Mouse (Mus musculus) ZHBTc4 (cell line): ENCODE data around the gene Kifap3.

Experiments used
- DNase-seq: peaks from one replicate; pipeline ENCODE4 v3.0.0-alpha.2; 2011; ENCODE audit warnings: low read depth, low spot score

Kifap3 gene

DNA sequence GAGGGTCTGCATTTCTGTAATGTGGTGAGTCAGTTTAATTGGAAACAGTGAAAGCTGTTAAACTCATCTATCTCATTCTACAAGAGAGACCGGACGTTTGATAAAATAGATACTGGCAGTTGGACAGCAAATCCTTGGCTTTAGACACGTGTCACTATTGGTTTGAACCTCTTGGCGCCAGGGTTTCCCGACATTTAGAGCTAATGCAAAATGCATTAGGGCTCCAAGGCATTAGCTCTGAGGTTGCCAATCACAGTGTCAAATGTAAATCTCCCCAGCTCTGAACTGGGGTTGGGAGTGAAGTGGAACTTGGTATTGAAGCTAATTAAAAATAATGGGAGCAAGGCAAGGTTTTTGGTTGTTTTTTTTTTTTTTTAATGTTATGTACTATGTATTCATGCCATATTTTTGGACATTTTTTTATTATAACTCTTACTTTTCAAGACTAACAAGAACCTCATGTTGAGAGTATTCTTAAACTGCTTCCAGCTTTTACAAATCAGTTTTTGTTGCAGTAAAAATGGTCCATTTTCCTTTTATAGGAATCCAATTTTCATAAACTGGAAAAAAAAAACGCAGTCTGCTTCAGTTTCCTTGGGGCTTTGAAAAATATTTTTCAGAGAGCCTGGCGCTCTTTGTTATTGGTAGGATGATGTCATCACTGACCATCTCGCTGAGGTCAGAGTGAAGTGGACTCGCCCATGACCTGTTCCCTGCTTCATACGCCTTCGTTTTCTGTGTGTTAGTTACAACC, 114.6 kb downstream of the Kifap3 start:
- no peak for DNase-seq

DNA sequence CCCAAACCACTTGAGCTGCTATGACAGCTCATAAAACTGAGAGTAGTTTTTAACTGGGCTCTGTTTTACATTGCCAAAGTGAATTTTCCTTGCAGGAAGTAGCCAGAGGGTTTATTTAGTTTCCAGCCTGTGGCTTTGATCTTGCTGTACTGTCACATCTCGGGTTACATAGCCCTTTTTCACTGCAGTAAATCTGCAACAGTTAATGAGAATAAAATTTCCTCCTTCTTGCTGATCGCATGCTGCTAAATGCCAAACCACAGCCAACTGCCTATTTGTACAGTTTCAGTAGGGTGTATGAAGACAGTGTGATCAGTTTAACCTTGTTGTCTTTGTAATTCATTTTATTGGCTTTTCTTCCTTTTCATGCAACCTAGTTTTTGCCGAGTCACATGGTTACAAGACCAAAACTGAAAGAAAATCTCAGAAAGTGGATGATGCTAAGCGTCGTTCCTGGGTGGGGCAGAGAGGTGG, 118.9 kb downstream of the Kifap3 start:
- no peak for DNase-seq

DNA sequence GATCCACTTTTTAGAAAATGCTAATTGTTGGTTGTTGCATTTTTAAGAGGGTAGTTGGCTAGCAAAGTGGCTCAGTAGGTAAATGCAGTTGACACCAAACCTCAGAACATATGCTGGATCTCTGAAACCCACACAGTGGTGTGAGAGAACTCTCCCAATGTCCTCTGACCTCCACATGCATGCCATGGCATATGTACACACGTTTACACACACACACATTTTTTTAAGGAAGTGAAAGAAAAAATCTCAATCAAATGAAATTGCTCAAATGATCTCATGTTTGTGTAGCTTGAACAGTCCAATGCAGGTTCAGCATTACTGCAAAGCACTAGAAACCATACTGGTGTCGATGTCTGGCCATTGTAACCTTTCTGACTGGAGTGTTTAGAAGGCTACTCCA, 120.2 kb downstream of the Kifap3 start:
- DNase-seq, result no peak

DNA sequence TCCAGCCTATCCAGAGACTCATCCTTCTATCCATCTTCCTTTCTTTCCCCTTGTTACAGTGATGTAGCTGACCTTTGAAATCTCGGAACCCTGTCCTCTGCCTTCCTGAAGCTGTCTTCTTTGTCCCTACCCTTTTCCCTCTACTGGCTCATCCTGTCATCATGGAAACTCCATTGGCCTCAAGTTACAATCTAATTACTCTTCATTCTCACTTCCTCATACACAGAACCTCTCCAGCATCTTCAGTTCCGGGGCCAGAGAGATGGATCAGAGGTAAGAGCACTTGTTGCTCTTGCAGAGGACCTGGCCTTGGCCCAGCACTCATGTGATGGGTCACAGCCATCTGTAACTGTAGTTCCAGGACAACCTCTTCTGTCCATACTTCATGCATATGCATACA, 120.8 kb downstream of the Kifap3 start:
- no peak for DNase-seq

DNA sequence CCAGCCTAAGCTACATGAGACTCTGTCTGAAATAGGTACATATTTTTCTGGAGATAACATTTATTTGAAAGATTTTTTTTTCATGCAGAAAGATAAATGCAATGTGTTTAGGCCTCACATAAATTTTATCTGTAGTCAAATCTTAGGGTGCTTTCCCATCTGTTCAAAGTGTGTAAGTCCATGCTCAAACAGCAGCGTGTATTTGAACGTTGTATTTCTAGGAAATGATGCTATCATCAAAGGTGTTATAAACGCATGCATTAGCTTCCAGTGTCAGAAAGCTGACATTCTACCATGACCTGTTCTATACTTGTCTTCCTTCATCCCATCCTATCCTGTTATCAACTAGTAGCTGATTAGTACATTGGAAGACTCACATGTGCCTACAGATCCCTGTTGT, 124.0 kb downstream of the Kifap3 start:
- DNase-seq, result no peak

DNA sequence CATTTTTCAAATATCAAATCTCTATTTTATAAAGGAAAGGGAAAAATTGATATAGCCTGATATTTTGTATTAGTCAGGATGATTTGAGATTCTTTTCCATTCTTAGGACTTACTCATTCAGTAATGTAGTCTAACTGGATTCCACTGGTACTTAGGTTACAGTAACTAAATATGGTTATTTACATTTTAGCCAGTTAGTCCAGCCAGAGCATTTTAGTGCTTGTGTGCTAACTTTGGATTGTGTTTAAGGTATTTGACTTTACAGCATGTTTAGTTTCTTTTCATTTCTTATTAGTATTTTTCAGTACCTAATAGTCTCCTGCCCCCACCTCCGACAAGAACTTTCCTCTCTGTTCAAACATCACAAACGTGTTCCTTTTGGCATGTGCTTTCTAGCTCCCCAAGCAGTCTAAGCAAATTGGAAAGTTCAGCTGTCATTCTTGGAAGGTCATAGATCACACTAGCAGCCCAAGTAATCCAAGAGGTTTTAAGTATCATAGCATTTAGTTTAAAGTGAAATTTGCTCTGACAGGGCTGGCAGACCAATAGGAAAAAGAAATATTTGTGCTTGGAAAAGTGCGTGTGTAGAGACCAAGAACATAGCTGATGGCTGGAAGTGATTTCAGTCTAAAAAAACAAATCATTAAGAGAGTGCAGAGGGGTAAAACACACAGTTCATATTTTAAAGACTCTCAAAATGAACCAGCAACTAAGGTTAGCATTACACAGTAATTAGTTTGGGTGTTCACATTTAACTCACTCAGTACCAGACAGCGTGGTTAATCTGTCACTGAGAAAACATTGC, 127.8 kb downstream of the Kifap3 start:
- DNase-seq, result no peak

DNA sequence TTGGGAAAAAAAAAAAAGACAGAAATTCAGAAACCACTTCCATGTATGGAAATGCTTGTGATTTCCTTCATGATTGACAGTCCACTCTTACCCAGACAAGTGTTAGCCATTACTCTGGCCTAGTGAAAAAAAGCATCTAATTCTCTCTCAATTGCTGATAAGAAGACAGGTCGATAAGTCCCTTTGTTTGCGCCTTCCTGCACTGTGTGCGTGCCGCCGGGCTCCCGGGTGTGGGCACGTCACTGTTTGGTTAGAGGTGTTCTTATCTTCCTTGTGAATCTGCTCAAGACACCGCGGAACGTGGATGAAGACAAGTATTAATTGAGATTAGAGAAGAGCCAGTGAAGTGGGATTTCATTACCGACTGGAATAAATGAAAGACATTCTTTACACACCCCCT, 129.0 kb downstream of the Kifap3 start:
- DNase-seq, result no peak

DNA sequence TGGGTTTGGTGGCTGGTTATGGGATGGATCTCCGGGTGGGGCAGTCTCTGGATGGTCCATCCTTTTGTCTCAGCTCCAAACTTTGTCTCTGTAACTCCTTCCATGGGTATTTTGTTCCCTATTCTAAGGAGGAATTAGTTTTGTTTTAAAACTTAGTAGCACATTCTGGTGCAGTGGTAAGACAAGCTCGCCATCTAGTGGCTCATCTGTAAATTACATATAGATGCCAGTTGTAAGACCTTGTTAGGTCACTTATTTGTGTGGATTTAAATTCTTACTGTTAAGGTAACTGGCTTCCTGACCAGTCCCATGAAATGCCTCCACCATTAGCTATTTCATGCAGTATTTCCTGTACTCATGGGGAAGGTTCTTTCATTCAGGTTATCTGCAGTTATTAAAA, 131.0 kb downstream of the Kifap3 start:
- DNase-seq, result peak; percentile 70

DNA sequence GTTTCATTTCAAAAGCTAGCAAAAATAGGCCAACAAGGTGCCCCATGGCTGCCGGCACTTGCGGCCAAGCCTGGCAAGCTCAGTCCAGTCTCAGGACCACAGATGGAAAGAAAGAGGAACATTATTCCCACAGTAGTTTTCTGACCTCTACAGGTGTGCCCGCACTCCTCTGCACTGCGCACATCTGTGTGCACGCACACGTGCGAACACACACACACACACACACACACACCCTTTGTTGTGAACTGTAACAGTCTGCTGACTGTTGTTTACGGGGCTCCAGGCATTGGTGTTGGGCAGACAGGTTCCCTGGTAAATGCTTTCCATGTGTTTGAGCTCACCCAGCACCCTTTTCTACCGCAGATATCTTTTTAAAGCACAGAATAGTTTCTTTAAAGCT, 131.4 kb downstream of the Kifap3 start:
- no peak for DNase-seq

DNA sequence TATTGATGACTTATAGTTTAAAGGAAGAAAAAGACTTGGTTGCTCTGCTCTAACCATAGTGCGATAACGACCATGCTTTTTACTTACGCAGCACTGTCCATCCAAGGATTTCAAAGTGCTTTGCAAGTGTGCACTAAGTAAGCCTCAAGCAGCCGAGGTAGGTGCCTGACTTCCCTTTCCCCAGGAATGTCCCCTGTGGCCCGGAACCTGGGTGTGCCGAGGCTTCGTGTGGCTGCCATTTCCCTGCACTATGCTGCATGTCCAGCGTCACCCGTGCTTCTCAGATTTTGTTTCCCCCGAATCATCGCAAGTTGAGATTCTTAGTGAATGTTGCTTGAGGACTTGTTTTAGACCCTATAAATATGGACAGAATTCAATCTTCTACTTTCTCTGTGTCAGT, 132.6 kb downstream of the Kifap3 start:
- DNase-seq, result no peak

DNA sequence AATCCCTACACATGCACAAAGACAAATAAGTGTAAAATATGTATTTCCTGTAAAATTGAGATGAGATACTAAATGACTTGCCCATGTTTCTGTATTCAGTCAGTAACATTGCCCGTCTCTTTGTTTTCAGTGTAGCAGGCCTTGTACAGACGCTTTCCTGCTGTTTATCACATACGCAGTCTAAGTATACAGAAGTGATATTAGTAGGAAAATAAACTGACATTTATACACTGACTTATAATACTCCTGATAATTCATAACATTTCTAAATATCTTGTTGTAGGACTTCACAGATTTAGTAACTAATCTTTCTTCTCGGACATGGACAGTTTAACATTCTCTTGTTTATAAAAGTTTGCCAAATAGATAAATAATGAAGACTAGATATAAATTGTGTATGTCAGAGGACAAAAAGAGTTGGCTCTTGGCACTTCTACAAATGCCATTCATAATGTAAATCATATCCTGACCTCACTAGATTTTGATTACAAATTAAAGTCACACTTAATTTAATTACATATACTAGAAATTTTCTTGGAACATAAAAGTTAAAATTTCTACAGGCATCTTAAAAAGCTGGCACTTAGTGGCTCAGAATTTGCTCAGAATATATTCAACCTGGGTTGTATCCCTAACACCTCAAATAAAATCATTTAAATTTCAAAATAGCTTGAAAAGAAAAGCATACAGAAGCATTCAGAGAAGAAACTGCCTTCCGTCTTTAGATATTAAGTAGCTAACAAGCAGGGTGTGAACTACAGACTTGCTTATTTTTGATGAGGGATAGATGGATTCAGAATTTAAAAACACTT, 138.2 kb downstream of the Kifap3 start:
- no peak for DNase-seq

DNA sequence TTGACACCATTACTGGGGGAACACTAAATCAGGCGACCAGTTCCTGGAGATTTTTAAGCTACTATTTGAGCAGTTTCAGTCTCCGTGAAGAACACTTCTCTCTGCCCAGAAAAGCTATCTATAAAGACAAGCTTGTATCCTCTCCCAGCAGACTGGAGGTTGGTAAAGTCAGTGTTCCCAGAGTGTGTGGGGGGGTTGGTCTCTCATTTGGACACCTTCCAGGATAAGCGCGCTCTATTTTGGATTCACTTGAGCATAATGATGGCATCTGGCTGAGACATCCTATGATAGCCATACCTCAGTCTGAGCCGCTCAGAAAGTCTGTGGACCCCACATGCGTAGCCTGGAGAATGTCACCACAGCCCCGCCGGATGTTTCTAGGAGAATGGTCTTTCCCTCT, 144.7 kb downstream of the Kifap3 start:
- DNase-seq, result no peak

DNA sequence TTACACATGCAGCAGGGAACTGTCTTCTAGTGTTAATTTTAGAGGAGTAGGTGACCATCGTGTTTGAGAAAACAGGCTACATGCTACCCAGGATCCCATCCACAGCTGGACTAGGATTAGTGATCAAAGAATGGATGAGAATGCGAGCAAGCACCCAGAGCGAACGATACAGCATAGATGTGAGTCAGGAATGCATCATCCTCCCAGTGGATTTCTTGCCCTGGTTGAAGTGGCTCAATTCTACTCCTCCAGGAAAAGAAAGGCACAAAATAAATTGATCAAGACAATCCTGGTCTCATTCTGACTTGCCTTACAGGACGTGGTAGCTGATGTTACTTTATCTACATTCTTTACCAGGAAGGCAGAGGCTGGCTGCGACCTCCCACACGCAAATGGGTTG, 149.5 kb downstream of the Kifap3 start, which contains the start of gene Scyl3:
Scyl3 (plus strand) TSS at position 255 of the 400 bp plus-strand sequence.
- no peak for DNase-seq

DNA sequence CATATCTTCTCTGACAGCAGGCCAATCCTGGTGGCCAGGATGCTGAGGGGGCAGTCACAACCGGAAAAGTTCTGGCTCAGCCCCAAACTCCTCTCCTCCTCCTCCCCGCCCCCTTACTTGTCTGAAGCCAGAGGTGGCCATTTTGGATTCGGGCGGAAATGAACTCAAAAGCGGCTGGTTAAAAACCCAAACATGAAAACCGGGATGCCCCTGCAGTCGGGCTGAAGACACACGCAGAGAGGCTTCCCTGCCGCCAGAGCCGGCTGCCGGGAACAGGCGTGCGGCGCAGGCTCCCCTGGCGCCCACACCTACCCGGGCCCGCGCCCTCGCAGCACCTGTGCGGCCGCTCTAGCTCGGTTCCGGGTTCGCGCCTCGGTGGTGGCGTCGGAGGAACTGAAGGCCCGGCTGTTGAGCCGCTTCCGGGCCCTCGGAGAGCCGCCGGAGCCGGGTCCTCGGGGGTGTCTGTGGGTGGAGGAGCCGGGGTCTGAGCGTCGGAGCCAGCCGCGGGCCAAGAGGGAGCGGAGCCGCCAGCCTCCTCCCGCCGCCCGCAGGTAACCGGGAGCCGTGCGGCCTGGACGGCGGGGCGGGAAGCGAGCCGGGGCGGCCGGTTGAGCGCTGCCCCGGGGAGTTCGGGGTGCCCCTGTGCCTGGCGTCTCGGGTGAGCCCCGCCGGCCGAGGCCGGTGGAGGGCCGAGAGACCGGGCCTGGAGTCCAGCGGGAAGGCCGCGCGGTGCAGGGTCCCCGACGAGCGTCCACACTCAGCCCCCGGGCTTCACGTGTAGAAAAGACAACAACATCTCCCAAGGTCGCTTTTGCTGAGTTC, 150.5 kb downstream of the Kifap3 start:
- peak; percentile 93 for DNase-seq

DNA sequence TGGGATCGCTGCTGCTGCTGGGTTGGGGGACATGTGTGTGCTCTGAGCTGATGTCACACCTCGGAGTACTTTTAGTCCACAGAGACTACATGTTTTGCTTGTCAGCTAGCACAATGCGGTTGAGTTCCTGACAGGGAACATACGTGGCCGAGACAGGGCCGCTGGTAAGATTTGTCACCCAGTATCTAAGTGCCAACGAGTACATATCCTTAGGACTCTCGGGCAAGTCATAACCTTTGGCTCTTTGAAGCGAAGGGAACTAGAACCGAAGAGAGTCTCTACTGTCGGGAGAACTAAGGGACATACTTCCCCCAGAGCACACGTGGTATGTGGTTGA, 151.0 kb downstream of the Kifap3 start:
- peak; percentile 34 for DNase-seq

DNA sequence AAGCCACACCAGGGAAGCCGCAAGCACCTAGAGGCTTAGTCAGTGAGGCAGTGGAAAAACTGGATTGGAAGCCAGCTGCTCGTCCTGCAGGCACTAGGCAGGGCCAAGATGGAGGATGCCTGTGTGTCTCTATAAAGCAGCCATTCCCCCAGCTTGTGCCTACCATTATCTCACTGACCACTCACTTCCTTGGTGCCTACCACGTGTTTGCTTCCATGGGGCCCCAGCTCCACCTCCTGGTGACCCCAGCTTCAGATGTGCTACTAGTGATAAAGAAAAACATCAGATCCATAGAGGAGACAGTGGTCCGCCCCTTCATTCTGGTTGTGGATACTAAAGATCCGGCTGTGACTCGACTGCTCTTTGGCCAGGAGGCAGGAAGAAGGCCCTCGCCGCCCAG, 152.4 kb downstream of the Kifap3 start:
- no peak for DNase-seq

DNA sequence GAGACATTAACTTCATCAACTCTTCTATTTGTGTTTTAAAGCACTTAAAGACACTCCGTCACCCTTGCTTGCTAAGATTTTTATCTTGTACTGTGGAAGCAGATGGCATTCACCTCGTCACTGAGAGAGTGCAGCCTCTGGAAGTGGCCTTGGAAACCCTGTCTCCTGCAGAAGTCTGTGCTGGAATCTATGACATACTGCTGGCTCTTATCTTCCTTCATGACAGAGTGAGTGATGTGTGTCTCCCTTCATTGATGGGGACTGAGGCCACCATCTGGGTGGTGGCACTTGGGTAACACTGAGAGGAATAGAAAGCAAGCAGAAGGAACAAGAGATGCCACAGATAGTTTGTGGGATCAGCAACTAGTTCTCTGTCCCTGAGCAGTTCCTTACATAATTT, 155.2 kb downstream of the Kifap3 start:
- DNase-seq, result no peak

DNA sequence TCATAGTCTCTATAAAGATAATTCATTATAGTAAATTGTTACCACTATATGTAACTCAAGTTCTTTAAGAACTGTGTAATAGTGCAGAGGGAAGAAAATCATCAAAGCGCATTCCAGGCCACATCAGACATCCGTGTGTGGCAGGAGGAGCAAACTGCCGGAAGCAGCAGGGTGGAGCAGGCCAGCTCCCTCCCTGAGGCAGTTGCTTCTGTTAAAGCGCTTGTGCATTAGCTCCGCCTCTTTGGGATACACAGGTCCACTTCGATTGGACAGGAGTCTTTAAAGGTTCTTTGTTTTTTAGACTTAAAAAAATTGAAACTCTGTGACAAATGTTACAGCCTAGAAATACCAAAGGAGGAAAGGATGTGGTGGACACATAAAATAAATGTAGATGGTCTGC, 162.7 kb downstream of the Kifap3 start:
- DNase-seq, result peak; percentile 73

DNA sequence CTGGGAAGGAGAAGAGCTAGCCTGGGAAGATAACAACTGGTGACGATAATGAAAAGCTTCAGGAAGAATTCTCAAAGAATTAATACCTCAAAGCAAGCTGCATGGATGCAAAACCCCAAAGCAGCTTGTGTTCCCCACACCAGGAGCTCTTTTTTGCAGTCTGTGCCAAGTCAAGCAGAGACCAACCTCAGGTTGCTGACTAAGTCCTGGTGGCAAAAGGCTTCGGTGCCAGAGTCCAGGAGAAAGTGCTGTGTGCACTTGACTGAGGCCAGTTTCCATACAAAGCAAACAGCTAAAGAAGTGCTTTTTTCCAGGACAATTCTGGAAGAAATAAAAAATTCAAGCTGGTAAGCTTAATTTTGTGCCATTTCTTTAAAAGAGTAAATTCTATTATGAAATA, 174.0 kb downstream of the Kifap3 start:
- no peak for DNase-seq

DNA sequence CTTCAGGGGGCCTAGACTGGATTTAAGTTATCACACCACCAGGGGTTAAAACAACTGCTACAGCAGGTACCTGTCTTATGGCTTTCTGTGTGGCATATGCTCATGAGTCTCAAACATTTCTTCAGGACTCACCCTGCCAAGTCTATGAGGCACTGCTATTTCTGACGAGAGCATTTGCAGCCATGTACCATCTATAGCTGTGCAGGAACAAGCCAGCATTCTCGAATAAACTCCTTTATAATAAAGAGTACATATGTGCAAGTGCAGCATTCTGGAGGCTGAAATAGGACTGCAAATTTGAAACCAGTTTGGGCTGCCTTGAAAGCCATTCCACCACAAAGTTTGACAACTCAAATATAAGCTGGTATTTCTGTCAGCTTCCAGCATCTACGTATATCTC, 178.7 kb downstream of the Kifap3 start:
- no peak for DNase-seq

DNA sequence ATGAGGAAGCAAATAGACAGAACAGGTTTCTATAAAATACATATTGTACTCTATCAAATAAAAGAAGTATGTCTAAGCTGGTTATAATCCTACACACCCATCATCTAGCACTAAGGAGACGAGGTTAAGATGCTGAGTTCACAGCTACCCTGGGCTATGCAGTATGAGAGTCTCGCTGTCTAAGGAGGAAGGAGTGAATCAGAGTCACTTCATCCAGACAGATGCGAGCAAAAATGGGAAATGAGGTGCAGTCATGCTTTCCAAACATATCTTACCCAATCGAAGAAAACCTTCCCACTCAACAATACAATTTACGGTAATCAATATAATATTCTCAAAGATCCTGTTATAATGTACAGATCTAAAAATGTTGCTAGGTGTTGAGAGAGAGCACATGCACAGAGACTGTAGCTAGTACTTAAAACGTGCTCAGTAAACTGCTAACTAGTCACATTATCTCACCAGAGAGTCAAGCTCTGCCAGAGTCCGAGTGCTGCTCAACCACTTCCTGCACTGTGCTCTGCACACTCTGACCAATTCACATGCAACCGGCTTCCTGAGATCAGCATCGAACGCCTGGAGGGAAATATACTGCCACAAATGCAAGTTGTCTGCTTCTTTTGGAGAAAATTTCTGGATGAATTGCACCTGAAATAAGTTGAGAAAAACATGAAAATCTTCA, 184.8 kb downstream of the Kifap3 start:
- no peak for DNase-seq
